Mouse (Mus musculus) kidney, postnatal 0 days (tissue): ENCODE data around the gene Pnpla6. TPM values are rescaled to one million over a fixed set of nuclear protein-coding genes. Genes with fewer than 3 reads are reported as not detected.

Source experiments
- ATAC-seq: fragments of 200-750 bp; cut with Nextera tagmentation; replicated peaks from 2 replicates; pipeline ENCODE4 v1.8.0; 2017; ENCODE audit warnings: low read depth, moderate number of reproducible peaks, moderate TSS enrichment, moderate library complexity; ENCODE audit not compliant: low FRiP score
- DNase-seq: peaks from one replicate; pipeline ENCODE4 v3.0.0-alpha.2; 2016; ENCODE audit warnings: low spot score
- H3K27ac ChIP-seq: fragments of 300-500 bp; sonication (generic); 2 replicates; pipeline ENCODE4 v1.5.1; 2014; ENCODE audit warnings: mild to moderate bottlenecking
- H3K27me3 ChIP-seq: fragments of 300-500 bp; sonication (generic); 2 replicates; pipeline ENCODE4 v1.6.1; 2014; ENCODE audit warnings: low read length, mixed read lengths; ENCODE audit not compliant: insufficient read depth
- H3K36me3 ChIP-seq: fragments of 300-500 bp; sonication (generic); 2 replicates; pipeline ENCODE4 v1.6.1; 2014; ENCODE audit warnings: low read length, mixed read lengths; ENCODE audit not compliant: insufficient read depth
- H3K4me1 ChIP-seq: fragments of 300-500 bp; sonication (generic); replicated peaks from 2 replicates; pipeline ENCODE4 v1.6.1; 2014; ENCODE audit warnings: antibody characterized with exemption, low read length, mixed read lengths; ENCODE audit not compliant: insufficient read depth
- H3K4me2 ChIP-seq: fragments of 300-500 bp; sonication (generic); 2 replicates; pipeline ENCODE4 v1.6.1; 2014; ENCODE audit warnings: mild to moderate bottlenecking, low read length, moderate library complexity, mixed read lengths
- H3K4me3 ChIP-seq: fragments of 300-500 bp; sonication (generic); replicated peaks from 2 replicates; pipeline ENCODE4 v1.5.1; 2014; ENCODE audit warnings: low read depth, low read length
- H3K9ac ChIP-seq: fragments of 300-500 bp; sonication (generic); 2 replicates; pipeline ENCODE4 v1.6.1; 2014; ENCODE audit warnings: low read depth, low read length
- H3K9me3 ChIP-seq: fragments of 300-500 bp; sonication (generic); replicated peaks from 2 replicates; pipeline ENCODE4 v1.6.1; 2016; ENCODE audit warnings: low read length, inconsistent platforms, mixed read lengths
- CTCF ChIP-seq: IDR thresholded peaks from 2 replicates; pipeline ENCODE4 v1.5.1; 2016; ENCODE audit warnings: antibody characterized with exemption, low read depth, mild to moderate bottlenecking, moderate library complexity
- WGBS: fragments of 180-500 bp; shearing (Covaris S2); extraction: QIAGEN DNeasy Blood & Tissue Kit; methylation state at CpG from one replicate; pipeline ENCODE4 v1.1.7; 2014; 5-methylcytosine and 5-hydroxymethylcytosine counted together
- polyA plus RNA-seq: library from polyadenylated mRNA; unstranded; fragments of >200 nt; fragmentation: Nextera tagmentation; extraction: Ambion mirVana; gene quantifications from 2 replicates; pipeline ENCODE4 v1.2.1, GENCODE M21; 2015

The Pnpla6 gene
- polyA plus RNA-seq, 1 experiment from 2014 or later = 24.3 TPM

DNA sequence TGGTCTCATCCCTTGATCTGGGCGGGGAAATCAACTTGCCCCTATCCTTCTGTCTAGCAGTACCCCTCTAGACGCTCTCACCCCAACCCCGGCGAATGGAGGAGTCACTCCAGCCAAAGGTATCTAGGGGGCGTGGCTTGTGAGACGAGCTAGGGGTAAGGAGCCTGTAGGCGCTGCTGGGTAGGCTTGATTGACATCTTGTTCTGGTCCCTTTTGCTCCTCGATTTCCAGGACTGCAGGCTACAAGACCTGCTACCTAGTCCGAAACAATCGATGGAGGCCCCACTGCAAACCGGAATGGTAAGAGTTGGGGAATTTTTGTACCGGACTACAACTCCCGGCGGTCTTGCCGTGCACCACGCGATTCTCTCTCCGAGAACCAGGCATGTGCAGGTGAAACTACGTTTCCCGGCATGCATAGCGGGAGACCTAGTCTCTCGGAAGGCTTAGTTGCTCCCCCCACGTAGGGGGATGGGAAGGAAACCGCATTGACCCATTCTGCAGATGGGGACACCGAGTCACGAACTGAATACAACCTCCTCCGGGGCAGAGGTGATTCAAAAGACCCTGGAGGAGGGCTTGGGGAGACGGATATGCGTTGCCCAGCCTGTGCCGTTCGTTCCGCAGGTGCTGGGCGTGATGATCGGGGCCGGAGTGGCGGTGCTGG, 1.4 kb downstream of the Pnpla6 start:
- no peak; the same call in 1 of the 2 replicates for TF ChIP-seq CTCF
- H3K36me3 ChIP-seq = peaks cover 9% of the 10 kb centered on the region
- H3K4me1 ChIP-seq = 0 out of 2 replicates have a peak, but pooled peaks cover 5% of the 10 kb centered on the region
- H3K4me2 ChIP-seq = peak overlapping the region; percentile 93
- ATAC-seq (peak; percentile 83), DNase-seq (peak; percentile 92)
- H3K9me3 ChIP-seq = no peaks in the 10 kb centered on the region
- no peaks in the 10 kb centered on the region for H3K27me3 ChIP-seq
- peak overlapping the region; percentile 67 for H3K9ac ChIP-seq
- peak overlapping the region; percentile 82 for H3K27ac ChIP-seq
- H3K4me3 ChIP-seq = peak overlapping the region; percentile 71
- whole genome bisulfite sequencing = under 1% methylated on average over 36 of the region's 36 CpGs

DNA sequence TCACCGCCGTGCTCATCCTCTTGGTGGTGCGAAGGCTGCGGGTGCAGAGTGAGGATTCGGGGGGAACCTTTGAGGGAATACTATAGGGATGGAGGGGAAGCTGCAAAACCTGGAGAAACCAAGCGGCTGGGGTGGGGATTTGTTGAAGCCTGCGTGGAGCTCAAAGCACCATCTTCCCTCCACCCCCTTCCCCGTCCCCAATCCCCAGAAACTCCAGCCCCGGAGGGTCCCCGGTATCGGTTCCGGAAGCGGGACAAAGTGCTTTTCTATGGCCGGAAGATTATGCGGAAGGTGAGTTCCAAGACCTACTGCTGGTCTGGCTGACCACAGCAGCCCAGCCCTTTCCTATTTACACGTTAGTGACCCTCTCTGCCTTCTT, 1.9 kb downstream of the Pnpla6 start:
- Histone ChIP-seq H3K4me1 (0 out of 2 replicates have a peak, but pooled peaks cover 5% of the 10 kb centered on the region), H3K4me3 (peak overlapping the region; percentile 71), H3K9ac (peak overlapping the region; percentile 67), H3K27ac (peak overlapping the region; percentile 19), H3K4me2 (peak overlapping the region; percentile 93), H3K9me3 (no peaks in the 10 kb centered on the region), H3K36me3 (peaks cover 13% of the 10 kb centered on the region), H3K27me3 (no peaks in the 10 kb centered on the region)
- DNase-seq = peak; percentile 65
- TF ChIP-seq CTCF = no peak
- ATAC-seq = no peak; the same call in 1 of the 2 replicates
- 7% methylated on average over 16 of the region's 16 CpGs for WGBS

DNA sequence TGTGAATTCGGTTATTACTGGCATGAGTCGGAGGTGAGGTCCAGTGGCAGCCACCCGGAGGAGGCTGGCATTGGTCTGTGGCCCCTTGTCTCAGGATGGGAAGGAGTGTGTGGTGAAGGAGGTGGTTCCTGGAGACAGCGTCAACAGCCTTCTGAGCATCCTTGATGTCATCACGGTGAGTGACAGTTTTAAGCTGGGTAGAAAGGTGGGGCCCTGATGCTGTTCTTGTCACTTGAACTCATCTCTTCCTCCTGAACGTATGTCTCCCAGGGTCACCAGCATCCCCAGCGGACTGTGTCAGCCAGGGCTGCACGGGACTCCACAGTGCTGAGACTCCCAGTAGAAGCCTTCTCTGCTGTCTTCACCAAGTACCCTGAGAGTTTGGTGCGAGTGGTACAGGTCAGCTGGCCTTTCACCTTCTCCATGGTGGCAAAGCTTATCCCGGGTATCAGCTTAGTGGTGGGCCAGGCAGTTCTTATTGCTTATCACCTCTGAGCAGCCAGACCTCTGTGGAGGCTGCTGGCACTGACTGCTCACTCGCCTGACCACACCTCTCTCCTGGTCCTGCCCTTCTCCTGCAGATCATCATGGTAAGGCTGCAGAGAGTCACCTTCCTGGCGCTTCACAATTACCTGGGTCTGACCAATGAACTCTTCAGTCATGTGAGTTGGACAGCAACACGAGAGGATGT, 7.0 kb downstream of the Pnpla6 start:
- no peaks in the 10 kb centered on the region for H3K27me3 ChIP-seq
- H3K4me1 ChIP-seq = no peaks in the 10 kb centered on the region
- ATAC-seq (no peak), DNase-seq (no peak)
- no peaks in the 10 kb centered on the region for H3K9me3 ChIP-seq
- no peak overlapping the region for H3K4me3 ChIP-seq
- H3K36me3 ChIP-seq = peaks cover 37% of the 10 kb centered on the region
- no peak overlapping the region for H3K27ac ChIP-seq
- no peak overlapping the region for H3K4me2 ChIP-seq
- H3K9ac ChIP-seq = no peak overlapping the region
- no peak for TF ChIP-seq CTCF
- WGBS = 85% methylated on average over 13 of the region's 13 CpGs

DNA sequence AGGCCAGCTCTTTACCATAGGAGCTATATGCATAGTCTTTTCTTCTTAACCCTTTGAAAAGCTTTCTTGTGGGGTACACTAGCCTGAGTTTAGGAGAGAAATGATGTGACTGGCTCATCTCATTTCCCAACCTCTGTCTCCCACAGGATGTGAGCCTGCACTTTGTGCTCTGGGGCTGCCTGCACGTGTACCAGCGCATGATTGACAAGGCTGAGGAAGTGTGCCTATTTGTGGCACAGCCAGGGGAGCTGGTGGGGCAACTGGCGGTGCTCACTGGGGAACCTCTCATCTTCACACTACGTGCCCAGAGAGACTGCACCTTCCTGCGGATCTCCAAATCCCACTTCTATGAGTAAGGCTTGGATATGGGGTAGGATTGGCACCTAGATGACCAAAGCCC, 15.6 kb downstream of the Pnpla6 start:
- no peak for DNase-seq
- 93% methylated on average over 5 of the region's 5 CpGs for WGBS
- no peak for TF ChIP-seq CTCF
- Histone ChIP-seq H3K4me1 (no peaks in the 10 kb centered on the region), H3K27me3 (no peaks in the 10 kb centered on the region), H3K4me3 (no peak overlapping the region), H3K36me3 (peaks cover 22% of the 10 kb centered on the region; the same call in 1 of the 2 replicates), H3K4me2 (no peak overlapping the region), H3K9ac (no peak overlapping the region), H3K9me3 (no peaks in the 10 kb centered on the region), H3K27ac (no peak overlapping the region)
- no peak for ATAC-seq

DNA sequence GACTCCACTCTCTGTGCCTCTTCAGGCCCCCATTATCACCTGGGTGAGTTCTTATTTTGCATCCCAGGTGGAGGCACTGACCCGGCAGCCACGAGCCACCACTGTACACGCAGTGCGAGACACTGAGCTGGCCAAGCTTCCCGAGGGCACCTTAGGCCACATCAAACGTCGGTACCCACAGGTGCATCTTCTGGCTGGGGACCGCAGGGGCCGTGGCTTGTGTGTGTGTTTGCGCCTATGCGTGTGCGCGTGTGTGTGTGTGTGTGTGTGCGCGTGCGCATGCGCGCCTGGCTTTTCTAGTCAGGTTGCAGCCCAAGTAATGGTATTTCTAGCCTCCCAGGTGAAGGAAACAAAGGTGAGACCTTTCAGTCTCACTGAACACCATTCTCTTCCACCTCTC, 16.8 kb downstream of the Pnpla6 start:
- peaks cover 23% of the 10 kb centered on the region; the same call in 1 of the 2 replicates for H3K36me3 ChIP-seq
- WGBS = 96% methylated on average over 18 of the region's 18 CpGs
- H3K4me3 ChIP-seq = no peak overlapping the region
- ATAC-seq (no peak), DNase-seq (no peak)
- H3K4me2 ChIP-seq = no peak overlapping the region
- H3K4me1 ChIP-seq = no peaks in the 10 kb centered on the region
- no peak overlapping the region for H3K27ac ChIP-seq
- TF ChIP-seq CTCF = no peak
- H3K9ac ChIP-seq = no peak overlapping the region
- no peaks in the 10 kb centered on the region for H3K27me3 ChIP-seq
- H3K9me3 ChIP-seq = no peaks in the 10 kb centered on the region

DNA sequence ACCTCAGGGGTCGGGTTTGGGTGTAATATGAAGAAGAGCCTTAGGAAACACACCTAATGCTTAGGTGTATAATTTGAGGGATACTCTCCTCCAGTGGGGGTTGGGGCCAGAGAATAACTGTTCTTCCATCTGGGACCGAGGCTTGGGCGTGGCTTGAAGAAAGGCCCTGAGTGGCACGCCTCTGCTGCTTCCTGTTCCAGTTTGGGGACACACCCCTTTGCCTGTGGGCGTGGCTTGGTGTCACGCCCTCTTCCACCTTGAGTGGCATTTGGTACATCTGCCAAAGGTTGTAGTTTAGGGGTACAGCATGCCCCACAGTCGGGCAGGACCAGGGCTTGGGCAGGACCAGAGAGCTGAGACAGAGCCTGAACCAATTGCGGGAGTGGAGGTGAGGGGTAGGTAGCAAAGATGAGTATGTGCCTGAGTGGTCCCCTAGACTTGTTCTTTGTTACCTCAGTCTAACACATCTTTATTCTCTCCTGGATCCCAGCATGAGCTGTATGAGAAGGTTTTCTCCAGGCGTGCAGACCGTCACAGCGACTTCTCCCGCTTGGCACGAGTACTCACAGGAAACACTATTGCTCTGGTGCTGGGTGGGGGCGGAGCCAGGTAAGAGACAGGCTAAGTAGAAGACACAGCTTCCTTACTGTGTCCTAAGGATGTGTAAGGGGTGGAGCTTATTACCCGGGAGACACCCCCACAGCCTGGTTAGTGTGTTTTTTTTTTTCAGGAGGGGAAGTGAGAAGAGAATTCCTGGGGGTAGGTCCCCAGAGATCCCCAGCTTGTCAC, 21.1 kb downstream of the Pnpla6 start:
- TF ChIP-seq CTCF = no peak
- no peaks in the 10 kb centered on the region for H3K27me3 ChIP-seq
- H3K4me1 ChIP-seq = no peaks in the 10 kb centered on the region
- WGBS = 66% methylated on average over 15 of the region's 15 CpGs
- H3K27ac ChIP-seq = no peak overlapping the region
- no peak for DNase-seq
- no peak overlapping the region for H3K4me3 ChIP-seq
- H3K36me3 ChIP-seq = peaks cover 42% of the 10 kb centered on the region
- no peak for ATAC-seq
- no peak overlapping the region for H3K9ac ChIP-seq
- H3K9me3 ChIP-seq = no peaks in the 10 kb centered on the region
- H3K4me2 ChIP-seq = no peak overlapping the region
